Mouse (Mus musculus): Measurements from ENCODE around the gene Wnt9b. TPM values are rescaled to one million over a fixed set of nuclear protein-coding genes. Genes with fewer than 3 reads are reported as not detected.

Gene Wnt9b
- total and polyA plus RNA-seq, 2 experiments from 2014 or later, result 0.62 to 0.97 TPM

- no peak for ATAC-seq
- TF ChIP-seq CTCF (IDR thresholded peaks at IDR 0.05; ENCODE audit: low read depth), result no peak
- Histone ChIP-seq H3K4me3 (ENCODE audit: low read depth, low read length) (no peak overlapping the region), H3K4me2 (ENCODE audit: low read depth) (no peak overlapping the region), H3K27me3 (ENCODE audit: insufficient read depth, low read length) (no peaks in the 10 kb centered on the region), H3K36me3 (ENCODE audit: insufficient read depth) (no peaks in the 10 kb centered on the region), H3K27ac (ENCODE audit: low read depth, low read length) (no peak overlapping the region), H3K4me1 (ENCODE audit: insufficient read depth) (no peaks in the 10 kb centered on the region), H3K9ac (no peak overlapping the region), H3K9me3 (ENCODE audit: low read length) (no peaks in the 10 kb centered on the region)
- 72% methylated on average over 9 of the region's 9 CpGs for WGBS
- DNase-seq, result no peak
Observed at GRCm38 (mm10) chr11:103731594-103731993, 18.0 kb downstream of the Wnt9b start.

GRCm38 (mm10) chr11:103729282-103729985 lies 20.2 kb downstream of the Wnt9b start:
- no peaks in the 10 kb centered on the region for H3K4me1 ChIP-seq (ENCODE audit: insufficient read depth)
- no peak for DNase-seq
- no peak overlapping the region for H3K9ac ChIP-seq
- TF ChIP-seq CTCF (IDR thresholded peaks at IDR 0.05; ENCODE audit: low read depth), result no peak
- no peak for ATAC-seq
- H3K4me3 ChIP-seq (ENCODE audit: low read depth, low read length), result no peak overlapping the region
- no peaks in the 10 kb centered on the region for H3K27me3 ChIP-seq (ENCODE audit: insufficient read depth, low read length)
- 67% methylated on average over 9 of the region's 9 CpGs for WGBS
- H3K9me3 ChIP-seq (ENCODE audit: low read length), result no peaks in the 10 kb centered on the region
- no peaks in the 10 kb centered on the region for H3K36me3 ChIP-seq (ENCODE audit: insufficient read depth)
- no peak overlapping the region for H3K27ac ChIP-seq (ENCODE audit: low read depth, low read length)
- H3K4me2 ChIP-seq (ENCODE audit: low read depth), result no peak overlapping the region

DNA sequence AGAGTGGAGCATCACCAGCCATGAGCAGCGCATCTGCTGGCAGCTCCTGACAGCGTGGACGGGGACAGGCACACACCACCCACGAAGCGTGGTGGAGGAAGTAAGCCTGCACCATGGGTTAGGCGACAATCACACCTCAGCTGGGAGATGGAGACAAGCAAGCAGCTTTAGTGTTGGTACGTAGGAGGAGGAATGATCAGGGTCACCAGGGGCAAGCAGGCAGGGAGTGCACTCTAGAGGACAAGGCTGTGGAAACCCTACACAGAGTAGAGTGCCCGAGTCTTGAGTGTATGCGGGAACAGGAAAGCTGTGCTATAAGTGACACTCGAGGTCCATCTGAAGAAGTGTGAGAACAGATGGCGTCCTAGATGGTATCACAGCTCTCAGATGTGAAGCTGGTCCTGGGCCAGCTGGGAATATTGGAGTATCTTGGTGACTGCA lies 25.3 kb downstream of the Wnt9b start:
- Histone ChIP-seq H3K4me3 (ENCODE audit: low read depth, low read length) (no peak overlapping the region), H3K36me3 (ENCODE audit: insufficient read depth) (no peaks in the 10 kb centered on the region), H3K4me2 (ENCODE audit: low read depth) (no peak overlapping the region), H3K4me1 (ENCODE audit: insufficient read depth) (peaks cover 7% of the 10 kb centered on the region; the same call in 1 of the 2 replicates), H3K27ac (ENCODE audit: low read depth, low read length) (no peak overlapping the region), H3K9me3 (ENCODE audit: low read length) (no peaks in the 10 kb centered on the region), H3K27me3 (ENCODE audit: insufficient read depth, low read length) (no peaks in the 10 kb centered on the region), H3K9ac (no peak overlapping the region)
- ATAC-seq, result no peak; the same call in 1 of the 2 replicates
- peak; percentile 49 for DNase-seq
- 67% methylated on average over 11 of the region's 11 CpGs for WGBS
- no peak for TF ChIP-seq CTCF (IDR thresholded peaks at IDR 0.05; ENCODE audit: low read depth)

- peak overlapping the region; percentile 14; the same call in 1 of the 2 replicates for H3K4me3 ChIP-seq (ENCODE audit: low read depth, low read length)
Observed at GRCm38 (mm10) chr11:103722040-103722481, 27.6 kb downstream of the Wnt9b start.

DNA sequence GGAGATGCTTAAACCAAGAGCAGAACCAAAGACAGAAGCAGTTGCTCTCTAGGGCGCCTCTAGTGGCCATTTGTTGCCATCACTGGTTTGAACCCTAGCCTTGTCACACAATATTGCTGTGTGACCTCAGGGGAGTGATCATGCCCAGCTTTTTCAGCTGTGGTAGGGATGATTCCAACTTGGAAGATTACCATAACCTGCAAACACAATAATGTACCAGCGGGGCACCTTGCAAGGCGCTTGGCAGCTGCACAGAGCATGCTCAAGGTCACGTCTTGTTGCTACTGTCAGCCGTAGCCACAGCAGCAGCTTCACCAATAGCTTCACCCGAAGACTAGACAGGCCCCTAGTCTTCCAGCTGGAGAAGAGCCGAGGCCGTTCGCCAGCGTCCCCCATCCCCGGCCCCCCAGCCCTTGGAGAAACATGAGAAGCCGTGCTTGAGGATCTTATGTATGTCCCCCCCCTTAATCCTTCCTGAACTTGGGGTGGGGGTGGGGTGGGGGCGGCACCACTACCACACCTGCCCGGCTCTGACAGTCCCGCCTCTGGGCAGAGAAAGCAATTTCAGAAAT lies 28.1 kb downstream of the Wnt9b start:
- peak; percentile 71 for ATAC-seq
- H3K27me3 ChIP-seq (ENCODE audit: insufficient read depth, low read length), result no peaks in the 10 kb centered on the region
- 21% methylated on average over 15 of the region's 15 CpGs for WGBS
- TF ChIP-seq CTCF (IDR thresholded peaks at IDR 0.05; ENCODE audit: low read depth), result peak; percentile 71
- peak overlapping the region; percentile 50; the same call in 1 of the 2 replicates for H3K27ac ChIP-seq (ENCODE audit: low read depth, low read length)
- no peaks in the 10 kb centered on the region for H3K9me3 ChIP-seq (ENCODE audit: low read length)
- peak; percentile 65 for DNase-seq
- 0 out of 2 replicates have a peak overlapping the region, but pooled peaks have one; percentile 6 for H3K9ac ChIP-seq
- H3K4me3 ChIP-seq (ENCODE audit: low read depth, low read length), result peak overlapping the region; percentile 14; the same call in 1 of the 2 replicates
- no peaks in the 10 kb centered on the region for H3K36me3 ChIP-seq (ENCODE audit: insufficient read depth)
- peaks cover 7% of the 10 kb centered on the region; the same call in 1 of the 2 replicates for H3K4me1 ChIP-seq (ENCODE audit: insufficient read depth)
- peak overlapping the region; percentile 41 for H3K4me2 ChIP-seq (ENCODE audit: low read depth)

More at GRCm38 (mm10) chr11:103722040-103722481, 27.6 kb downstream of the Wnt9b start:
- Histone ChIP-seq H3K9ac (no peak overlapping the region), H3K27me3 (ENCODE audit: insufficient read depth, low read length) (no peaks in the 10 kb centered on the region), H3K9me3 (ENCODE audit: low read length) (no peaks in the 10 kb centered on the region), H3K4me1 (ENCODE audit: insufficient read depth) (peaks cover 7% of the 10 kb centered on the region; the same call in 1 of the 2 replicates), H3K36me3 (ENCODE audit: insufficient read depth) (no peaks in the 10 kb centered on the region), H3K27ac (ENCODE audit: low read depth, low read length) (0 out of 2 replicates have a peak overlapping the region, but pooled peaks have one; percentile 50), H3K4me2 (ENCODE audit: low read depth) (peak overlapping the region; percentile 41)
- 13% methylated on average over 9 of the region's 9 CpGs for WGBS
- ATAC-seq (peak; percentile 84), DNase-seq (peak; percentile 43)
- TF ChIP-seq CTCF (IDR thresholded peaks at IDR 0.05; ENCODE audit: low read depth), result no peak

DNA sequence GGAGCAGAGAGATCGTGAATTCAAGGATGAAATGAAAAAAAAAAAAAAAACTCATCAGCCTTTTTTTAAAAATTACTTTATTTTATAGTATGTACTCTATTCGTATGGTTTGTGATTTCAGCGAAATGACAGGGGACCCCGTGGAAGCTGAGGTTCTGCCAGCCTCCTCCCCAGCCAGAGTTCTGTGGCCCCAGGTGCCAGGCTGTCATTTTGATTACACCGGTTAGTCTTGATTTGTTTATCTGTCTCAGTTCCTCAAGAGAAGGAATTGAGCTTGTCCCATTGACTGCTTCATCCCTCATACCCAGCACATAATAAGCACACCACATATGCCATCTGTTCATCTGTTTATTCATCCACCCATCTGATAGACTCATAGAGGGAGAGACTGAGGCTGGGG lies 30.2 kb downstream of the Wnt9b start:
- DNase-seq (no peak), ATAC-seq (no peak)
- Histone ChIP-seq H3K4me1 (ENCODE audit: insufficient read depth) (peaks cover 7% of the 10 kb centered on the region; the same call in 1 of the 2 replicates), H3K9me3 (ENCODE audit: low read length) (no peaks in the 10 kb centered on the region), H3K27me3 (ENCODE audit: insufficient read depth, low read length) (no peaks in the 10 kb centered on the region), H3K36me3 (ENCODE audit: insufficient read depth) (no peaks in the 10 kb centered on the region), H3K4me2 (ENCODE audit: low read depth) (no peak overlapping the region), H3K9ac (no peak overlapping the region), H3K27ac (ENCODE audit: low read depth, low read length) (no peak overlapping the region), H3K4me3 (ENCODE audit: low read depth, low read length) (no peak overlapping the region)
- no peak for TF ChIP-seq CTCF (IDR thresholded peaks at IDR 0.05; ENCODE audit: low read depth)
- 67% methylated on average over 5 of the region's 5 CpGs for WGBS

DNA sequence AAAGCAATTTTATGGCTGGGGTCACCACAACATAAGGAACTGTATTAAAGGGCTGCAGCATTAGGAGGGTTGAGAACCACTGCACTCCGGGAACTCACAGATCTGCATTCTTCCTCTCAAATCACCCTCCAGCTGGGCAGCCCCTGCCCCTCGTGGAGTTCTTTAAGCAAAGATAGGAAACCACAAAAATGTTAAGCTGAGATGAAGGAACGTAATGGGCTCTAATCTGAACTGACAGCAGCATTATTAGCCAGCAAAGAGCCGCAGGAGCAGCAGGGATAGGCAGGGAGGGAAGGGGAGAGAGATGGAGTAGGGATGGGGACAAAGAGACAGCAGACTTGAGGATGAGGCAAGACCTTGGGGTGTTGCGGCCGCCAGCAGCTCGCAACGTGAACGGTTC lies 32.6 kb downstream of the Wnt9b start:
- Histone ChIP-seq H3K9me3 (ENCODE audit: low read length) (no peaks in the 10 kb centered on the region), H3K9ac (no peak overlapping the region), H3K4me1 (ENCODE audit: insufficient read depth) (peaks cover 7% of the 10 kb centered on the region; the same call in 1 of the 2 replicates), H3K27ac (ENCODE audit: low read depth, low read length) (no peak overlapping the region), H3K4me2 (ENCODE audit: low read depth) (no peak overlapping the region), H3K27me3 (ENCODE audit: insufficient read depth, low read length) (no peaks in the 10 kb centered on the region), H3K36me3 (ENCODE audit: insufficient read depth) (no peaks in the 10 kb centered on the region), H3K4me3 (ENCODE audit: low read depth, low read length) (no peak overlapping the region)
- 36% methylated on average over 9 of the region's 9 CpGs for WGBS
- ATAC-seq, result no peak
- no peak for TF ChIP-seq CTCF (IDR thresholded peaks at IDR 0.05; ENCODE audit: low read depth)
- DNase-seq, result no peak

All from forebrain, postnatal 0 days (tissue).